Mouse (Mus musculus): ENCODE results near the gene Brap. TPM values are rescaled to one million over a fixed set of nuclear protein-coding genes. Genes with fewer than 3 reads are reported as not detected.

Gene Brap
- total and polyA plus RNA-seq, 3 experiments = 40.3 to 176 (median 42.4) TPM

- Histone ChIP-seq H3K9ac (ENCODE audit: control insufficient read depth, low read depth, low read length, poor library complexity, severe bottlenecking) (peak overlapping the region; percentile 97), H3K79me2 (ENCODE audit: control insufficient read depth, insufficient read depth, low read length, poor library complexity) (peaks cover 37% of the 10 kb centered on the region), H3K27ac (ENCODE audit: control insufficient read depth, low read depth, low read length) (no peak overlapping the region), H3K9me3 (replicated peaks; ENCODE audit: insufficient read depth, low read length) (no peaks in the 10 kb centered on the region), H3K4me3 (ENCODE audit: control insufficient read depth in 1 of 2, insufficient read depth in 1 of 2, low read depth in 2 of 2, low read length in 2 of 2) (peak overlapping the region; percentile 98 to 99), H3K36me3 (ENCODE audit: control insufficient read depth in 1 of 2, insufficient read depth in 2 of 2, low read length in 2 of 2) (peaks cover 0 to 12% of the 10 kb centered on the region in 2 experiments; a peak in 2 of 4 replicates), H3K27me3 (ENCODE audit: control insufficient read depth in 1 of 2, insufficient read depth in 2 of 2, low read length in 2 of 2) (no peaks in the 10 kb centered on the region), H3K4me1 (ENCODE audit: control insufficient read depth in 1 of 2, insufficient read depth in 2 of 2, low read length in 2 of 2) (peaks cover 4 to 9% of the 10 kb centered on the region in 2 experiments)
- TF ChIP-seq MXI1 (IDR thresholded peaks at IDR 0.05; ENCODE audit: low read depth, low read length) = no peak
- no peak; a peak in 1 of 4 replicates for TF ChIP-seq POLR2A (IDR thresholded peaks at IDR 0.05; ENCODE audit: control insufficient read depth in 1 of 2, insufficient read depth in 1 of 2, low read depth in 1 of 2, low read length in 2 of 2, poor library complexity in 1 of 2)
- TF ChIP-seq POLR2AphosphoS2 (IDR thresholded peaks at IDR 0.05; ENCODE audit: low read length) = no peak
- TF ChIP-seq POLR2AphosphoS5 (IDR thresholded peaks at IDR 0.05; ENCODE audit: borderline replicate concordance, low read depth, low read length) = no peak
- no peak for TF ChIP-seq MAX (IDR thresholded peaks at IDR 0.05; ENCODE audit: low read length)
- no peak for TF ChIP-seq MAFK (IDR thresholded peaks at IDR 0.05; ENCODE audit: borderline replicate concordance, low read depth, low read length)
- TF ChIP-seq CHD1 (IDR thresholded peaks at IDR 0.05; ENCODE audit: low read depth, low read length) = no peak
- TF ChIP-seq KAT2A (conservative IDR thresholded peaks at IDR 0.05; ENCODE audit: low read depth, low read length) = no peak
- no peak for TF ChIP-seq USF2 (IDR thresholded peaks at IDR 0.05; ENCODE audit: borderline replicate concordance in 1 of 2, insufficient read depth in 1 of 2, low read depth in 1 of 2, low read length in 2 of 2)
- TF ChIP-seq EP300 (IDR thresholded peaks at IDR 0.05; ENCODE audit: low read depth in 1 of 2, low read length in 2 of 2) = no peak
- peak; percentile 24 for DNase-seq (ENCODE audit: low read depth, low spot score)
Observed at GRCm38 (mm10) chr5:121710402-121710801, 50.0 kb downstream of the Brap start.

GRCm38 (mm10) chr5:121710851-121711173 lies 50.4 kb downstream of the Brap start:
- TF ChIP-seq ZMIZ1 (IDR thresholded peaks at IDR 0.05; ENCODE audit: low read depth, low read length) (no peak), TAL1 (IDR thresholded peaks at IDR 0.05; ENCODE audit: low read length) (no peak), ZNF384 (IDR thresholded peaks at IDR 0.05; ENCODE audit: low read depth, low read length) (peak; percentile 83), CHD1 (IDR thresholded peaks at IDR 0.05; ENCODE audit: low read depth, low read length) (peak; percentile 40; the same call in 1 of the 2 replicates)
- Histone ChIP-seq H3K4me1 (ENCODE audit: control insufficient read depth in 1 of 2, insufficient read depth in 2 of 2, low read length in 2 of 2) (peaks cover 4 to 9% of the 10 kb centered on the region in 2 experiments), H3K9ac (ENCODE audit: control insufficient read depth, low read depth, low read length, poor library complexity, severe bottlenecking) (peak overlapping the region; percentile 97), H3K79me2 (ENCODE audit: control insufficient read depth, insufficient read depth, low read length, poor library complexity) (peaks cover 41% of the 10 kb centered on the region), H3K27me3 (ENCODE audit: control insufficient read depth in 1 of 2, insufficient read depth in 2 of 2, low read length in 2 of 2) (no peaks in the 10 kb centered on the region), H3K9me3 (replicated peaks; ENCODE audit: insufficient read depth, low read length) (no peaks in the 10 kb centered on the region), H3K4me3 (ENCODE audit: control insufficient read depth in 1 of 2, insufficient read depth in 1 of 2, low read depth in 2 of 2, low read length in 2 of 2) (peak overlapping the region; percentile 98 to 99), H3K27ac (ENCODE audit: control insufficient read depth, low read depth, low read length) (peak overlapping the region; percentile 67), H3K36me3 (ENCODE audit: control insufficient read depth in 1 of 2, insufficient read depth in 2 of 2, low read length in 2 of 2) (peaks cover 0 to 13% of the 10 kb centered on the region in 2 experiments; a peak in 2 of 4 replicates)
- DNase-seq (ENCODE audit: low read depth, low spot score) = no peak

Data from MEL (cell line).